10 mouse cellular contexts compared by ENCODE assay signal in genomic region chr3:52181326-52182101, GRCm38 (mm10).
DNase-seq lines count a peak whose midpoint lies in the region; ATAC-seq and TF ChIP-seq lines count a peak whose summit lies in the region.
"Had no signal": no experiment of that assay in that cellular context is flagged by ENCODE, and none has a peak within 500 bp of the region (broad histone marks: within the 10 kb centered on the region; RNA-seq: fewer than 3 reads in every experiment).

No protein-coding gene starts in this region.

- no peak for TF ChIP-seq CTCF in heart, adult 2 months (IDR thresholded peaks at IDR 0.05)

- no peak overlapping the region for H3K9ac ChIP-seq in heart, adult 2 months (ENCODE audit: low read depth, low read length)
- H3K9ac ChIP-seq in forebrain, embryonic 11.5 days (ENCODE audit: low read length), result no peak overlapping the region
- peak overlapping the region; percentile 32; the same call in 1 of the 2 replicates for H3K9ac ChIP-seq in limb, embryonic 11.5 days (ENCODE audit: low read length)
- H3K9ac ChIP-seq: liver, embryonic 15.5 days had no signal

- 95% methylated on average over 9 of the region's 9 CpGs for WGBS in heart, adult 2 months
- whole genome bisulfite sequencing in forebrain, embryonic 11.5 days, result 89% methylated on average over 9 of the region's 9 CpGs
- WGBS in limb, embryonic 11.5 days, result 88% methylated on average over 9 of the region's 9 CpGs

- H3K36me3 ChIP-seq in heart, adult 2 months (ENCODE audit: control insufficient read depth, insufficient read depth, low read length), result no peaks in the 10 kb centered on the region
- no peaks in the 10 kb centered on the region for H3K36me3 ChIP-seq in forebrain, embryonic 11.5 days (ENCODE audit: control insufficient read depth, insufficient read depth, low read length)
- no peaks in the 10 kb centered on the region for H3K36me3 ChIP-seq in limb, embryonic 11.5 days (ENCODE audit: control insufficient read depth, insufficient read depth, low read length)
- H3K36me3 ChIP-seq: liver, embryonic 15.5 days had no signal

- H3K9me3 ChIP-seq in forebrain, embryonic 11.5 days (ENCODE audit: control insufficient read depth, low read length), result no peaks in the 10 kb centered on the region
- no peaks in the 10 kb centered on the region for H3K9me3 ChIP-seq in limb, embryonic 11.5 days (ENCODE audit: control insufficient read depth, low read length)
- H3K9me3 ChIP-seq: liver, embryonic 15.5 days had no signal

- no peaks in the 10 kb centered on the region for H3K79me2 ChIP-seq in heart, adult 2 months (replicated peaks; ENCODE audit: control insufficient read depth, insufficient read depth, low read length)

- no peak for DNase-seq in heart, adult 2 months
- DNase-seq in heart, postnatal 14 days, result no peak
- DNase-seq in 3134 (ENCODE audit: extremely low read depth, insufficient read length, low spot score) (peak; percentile 59), liver (no peak)
- no peak for DNase-seq in forebrain, embryonic 11.5 days (ENCODE audit: low spot score)
- DNase-seq in limb, embryonic 11.5 days (ENCODE audit: low spot score), result no peak
- no peak for DNase-seq in gastrocnemius, adult 8-10 months (ENCODE audit: low spot score in 2 of 2)
- no peak for DNase-seq in layer of hippocampus, adult 18-20 months (ENCODE audit: low spot score in 2 of 2)

- H3K4me1 ChIP-seq in heart, adult 2 months (ENCODE audit: control insufficient read depth, insufficient read depth, low read length), result peaks cover 8% of the 10 kb centered on the region
- peaks cover 7% of the 10 kb centered on the region for H3K4me1 ChIP-seq in forebrain, embryonic 11.5 days (replicated peaks; ENCODE audit: control insufficient read depth, insufficient read depth, low read length)
- H3K4me1 ChIP-seq in limb, embryonic 11.5 days (ENCODE audit: control insufficient read depth, insufficient read depth, low read length), result peaks cover 32% of the 10 kb centered on the region

- no peak overlapping the region for H3K4me3 ChIP-seq in heart, adult 2 months
- no peak overlapping the region for H3K4me3 ChIP-seq in forebrain, embryonic 11.5 days (ENCODE audit: low read depth, low read length)
- H3K4me3 ChIP-seq in limb, embryonic 11.5 days (ENCODE audit: low read depth, low read length), result no peak overlapping the region
- H3K4me3 ChIP-seq: liver, embryonic 15.5 days had no signal

- TF ChIP-seq EP300 in heart, adult 2 months (IDR thresholded peaks at IDR 0.05; ENCODE audit: insufficient read depth, low read depth, low read length), result no peak

- intact Hi-C loops in heart, adult 2 months (cut with DNase I), result loop anchor here (5.0 kb wide), 1 partner anchor 79 kb away; no protein-coding TSS in a partner anchor
- intact Hi-C loops in heart, postnatal 14 days (cut with DNase I), result no loop called here

- H3K4me2 ChIP-seq in forebrain, embryonic 11.5 days (ENCODE audit: low read depth, low read length, severe bottlenecking), result no peak overlapping the region
- H3K4me2 ChIP-seq in limb, embryonic 11.5 days (ENCODE audit: low read depth, severe bottlenecking), result no peak overlapping the region
- H3K4me2 ChIP-seq: liver, embryonic 15.5 days had no signal

- no peak for ATAC-seq in forebrain, embryonic 11.5 days (replicated peaks; ENCODE audit: low FRiP score)
- no peak for ATAC-seq in limb, embryonic 11.5 days (ENCODE audit: insufficient number of reproducible peaks, low FRiP score, low TSS enrichment, low read depth)
- ATAC-seq: CD4-positive, CD25-positive, alpha-beta regulatory T cell, adult 4 months had no signal

- TF ChIP-seq POLR2A in heart, adult 2 months (IDR thresholded peaks at IDR 0.05; ENCODE audit: insufficient read depth, low read depth, low read length), result no peak

- no peaks in the 10 kb centered on the region for H3K27me3 ChIP-seq in heart, adult 2 months (ENCODE audit: control insufficient read depth, insufficient read depth, low read length)
- no peaks in the 10 kb centered on the region for H3K27me3 ChIP-seq in forebrain, embryonic 11.5 days (ENCODE audit: control insufficient read depth, insufficient read depth, low read length)
- H3K27me3 ChIP-seq in limb, embryonic 11.5 days (ENCODE audit: control insufficient read depth, insufficient read depth, low read length), result no peaks in the 10 kb centered on the region
- H3K27me3 ChIP-seq: liver, embryonic 15.5 days had no signal

- peak overlapping the region; percentile 87 for H3K27ac ChIP-seq in heart, adult 2 months
- peak overlapping the region; percentile 86; the same call in 1 of the 2 replicates for H3K27ac ChIP-seq in forebrain, embryonic 11.5 days (ENCODE audit: low read depth, low read length)
- H3K27ac ChIP-seq in limb, embryonic 11.5 days (replicated peaks; ENCODE audit: low read depth, low read length), result peak overlapping the region; percentile 25; the same call in 1 of the 2 replicates
- H3K27ac ChIP-seq: liver, embryonic 15.5 days had no signal

Comparison
In these comparisons a context has a peak if more than half of its experiments do, and no peak if none do; other contexts are left out.
1. H3K27ac ChIP-seq: peak in every context shown above with its lines; median percentile 87 in heart, adult 2 months; 86 in forebrain, embryonic 11.5 days; 25 in limb, embryonic 11.5 days.